Mouse (Mus musculus) liver, embryonic 13.5 days (tissue): ENCODE measurements at regions not wholly inside any gene's neighbourhood (a gene's known extent, or its start where the extent isn't known, plus 50 kb on each side); places are given as distances from the start of the nearest gene placed in this dataset.

Experiments
- ATAC-seq: fragments of 200-750 bp; cut with Nextera tagmentation; 2 replicates; pipeline ENCODE4 v1.8.0; 2017; ENCODE audit warnings: low read depth, mild to moderate bottlenecking, moderate number of reproducible peaks, moderate library complexity
- DNase-seq: peaks from one replicate; pipeline ENCODE4 v3.0.0; 2022
- H3K27ac ChIP-seq: fragments of 300-500 bp; sonication (generic); 2 replicates; pipeline ENCODE4 v1.5.1; 2015; ENCODE audit warnings: moderate library complexity, mild to moderate bottlenecking, inconsistent platforms
- H3K27me3 ChIP-seq: fragments of 300-500 bp; sonication (generic); 2 replicates; pipeline ENCODE4 v1.6.1; 2015; ENCODE audit warnings: mild to moderate bottlenecking, inconsistent platforms
- H3K36me3 ChIP-seq: fragments of 300-500 bp; sonication (generic); 2 replicates; pipeline ENCODE4 v1.6.1; 2015; ENCODE audit warnings: mild to moderate bottlenecking, inconsistent platforms
- H3K4me1 ChIP-seq: fragments of 300-500 bp; sonication (generic); replicated peaks from 2 replicates; pipeline ENCODE4 v1.6.1; 2015; ENCODE audit warnings: inconsistent platforms
- H3K4me2 ChIP-seq: fragments of 300-500 bp; sonication (generic); 2 replicates; pipeline ENCODE4 v1.6.1; 2015; ENCODE audit warnings: inconsistent platforms, mild to moderate bottlenecking, moderate library complexity
- H3K4me3 ChIP-seq: fragments of 300-500 bp; sonication (generic); replicated peaks from 2 replicates; pipeline ENCODE4 v1.5.1; 2015; ENCODE audit warnings: mild to moderate bottlenecking, inconsistent platforms
- H3K9ac ChIP-seq: fragments of 300-500 bp; sonication (generic); 2 replicates; pipeline ENCODE4 v1.6.1; 2015; ENCODE audit warnings: mild to moderate bottlenecking, inconsistent platforms
- H3K9me3 ChIP-seq: fragments of 300-500 bp; sonication (generic); replicated peaks from 2 replicates; pipeline ENCODE4 v1.6.1; 2016; ENCODE audit warnings: inconsistent platforms
- WGBS: fragments of 180-500 bp; shearing (Covaris S2); methylation state at CpG from one replicate; pipeline ENCODE4 v1.1.7; 2015; ENCODE audit not compliant: insufficient replicate concordance; 5-methylcytosine and 5-hydroxymethylcytosine counted together

DNA sequence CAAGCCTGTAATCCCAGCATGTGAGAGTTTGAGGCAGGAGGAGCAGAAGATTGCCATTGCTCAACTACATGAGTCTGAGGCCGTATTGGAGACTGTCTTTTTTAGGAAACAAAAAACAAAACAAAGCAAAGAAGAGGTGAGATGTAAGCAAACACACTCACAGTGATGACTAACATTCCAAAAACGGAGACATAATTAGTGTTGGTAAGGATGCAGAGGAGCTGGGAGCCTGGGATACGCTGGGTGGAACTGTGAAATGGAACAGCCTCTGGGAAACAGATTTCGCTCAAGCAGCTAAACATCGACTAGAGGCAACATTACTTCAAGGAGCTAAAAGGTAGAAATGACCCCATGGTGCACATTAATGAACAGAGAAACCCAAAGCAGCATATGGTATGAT lies 68.3 kb upstream of the Lrig1 start:
- no peak overlapping the region for H3K4me3 ChIP-seq
- ATAC-seq (no peak), DNase-seq (no peak)
- H3K9ac ChIP-seq = no peak overlapping the region
- no peaks in the 10 kb centered on the region for H3K36me3 ChIP-seq
- 57% methylated on average over 5 of the region's 5 CpGs for WGBS
- H3K27ac ChIP-seq = no peak overlapping the region
- H3K4me2 ChIP-seq = no peak overlapping the region
- H3K27me3 ChIP-seq = peaks cover 27% of the 10 kb centered on the region
- H3K9me3 ChIP-seq = no peaks in the 10 kb centered on the region
- no peaks in the 10 kb centered on the region for H3K4me1 ChIP-seq

DNA sequence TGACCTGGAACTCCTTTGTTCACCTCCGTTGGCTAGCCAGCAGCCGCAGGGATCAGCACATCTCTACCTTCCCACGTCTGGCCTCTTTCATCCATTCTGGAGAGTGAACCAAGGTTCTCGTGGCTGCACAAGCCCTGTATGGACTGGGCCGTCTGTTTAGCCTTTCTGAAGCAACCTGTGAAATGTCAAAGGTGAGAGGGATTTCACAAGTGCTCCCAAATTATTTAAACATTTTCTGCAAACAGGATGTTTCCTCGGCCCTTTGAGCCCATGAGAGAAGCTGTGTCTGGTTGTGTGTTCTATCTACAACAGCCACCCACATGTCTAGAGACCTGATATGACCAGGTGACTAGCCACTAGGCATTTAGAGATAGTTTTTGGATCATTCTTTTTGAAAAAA lies 65.8 kb upstream of the Lrig1 start:
- H3K27me3 ChIP-seq = peaks cover 25% of the 10 kb centered on the region
- H3K9me3 ChIP-seq = no peaks in the 10 kb centered on the region
- H3K9ac ChIP-seq = no peak overlapping the region
- ATAC-seq = peak; percentile 59; the same call in 1 of the 2 replicates
- H3K4me1 ChIP-seq = no peaks in the 10 kb centered on the region
- H3K4me2 ChIP-seq = no peak overlapping the region
- no peak overlapping the region for H3K4me3 ChIP-seq
- DNase-seq = no peak
- no peaks in the 10 kb centered on the region for H3K36me3 ChIP-seq
- no peak overlapping the region for H3K27ac ChIP-seq
- WGBS = 54% methylated on average over 6 of the region's 6 CpGs

DNA sequence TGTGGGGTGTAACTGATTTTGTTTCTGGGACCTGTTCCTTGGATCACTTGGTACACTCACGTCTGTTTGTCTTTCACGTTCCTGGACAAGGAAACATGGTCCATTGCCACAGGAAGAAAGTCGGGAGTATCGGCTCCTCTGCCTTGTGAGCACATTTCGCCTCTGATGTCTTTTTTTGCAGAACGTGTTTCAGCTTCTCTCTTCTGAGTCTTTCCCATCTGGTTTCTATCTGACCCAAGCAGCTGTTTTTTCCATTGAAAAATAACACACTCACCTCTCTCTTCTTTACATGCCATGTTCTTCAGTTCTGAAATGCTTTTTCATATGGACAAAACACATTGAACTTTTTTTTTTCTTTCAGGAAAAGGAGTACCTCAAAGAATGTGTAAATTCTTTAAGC lies 61.4 kb upstream of the Lrig1 start:
- 27% methylated on average over 6 of the region's 6 CpGs for WGBS
- Histone ChIP-seq H3K36me3 (no peaks in the 10 kb centered on the region), H3K4me1 (no peaks in the 10 kb centered on the region), H3K4me2 (no peak overlapping the region), H3K27me3 (peaks cover 36% of the 10 kb centered on the region), H3K9me3 (no peaks in the 10 kb centered on the region), H3K27ac (no peak overlapping the region), H3K9ac (no peak overlapping the region), H3K4me3 (no peak overlapping the region)
- no peak for ATAC-seq
- no peak for DNase-seq

GRCm38 (mm10) chr6:94760629-94761111 lies 60.7 kb upstream of the Lrig1 start:
- Histone ChIP-seq H3K27ac (no peak overlapping the region), H3K4me2 (no peak overlapping the region), H3K4me3 (no peak overlapping the region), H3K4me1 (no peaks in the 10 kb centered on the region), H3K36me3 (no peaks in the 10 kb centered on the region), H3K9me3 (no peaks in the 10 kb centered on the region), H3K9ac (no peak overlapping the region), H3K27me3 (peaks cover 36% of the 10 kb centered on the region)
- ATAC-seq (peak; percentile 51; the same call in 1 of the 2 replicates), DNase-seq (peak; percentile 13)
- 17% methylated on average over 17 of the region's 17 CpGs for WGBS

DNA sequence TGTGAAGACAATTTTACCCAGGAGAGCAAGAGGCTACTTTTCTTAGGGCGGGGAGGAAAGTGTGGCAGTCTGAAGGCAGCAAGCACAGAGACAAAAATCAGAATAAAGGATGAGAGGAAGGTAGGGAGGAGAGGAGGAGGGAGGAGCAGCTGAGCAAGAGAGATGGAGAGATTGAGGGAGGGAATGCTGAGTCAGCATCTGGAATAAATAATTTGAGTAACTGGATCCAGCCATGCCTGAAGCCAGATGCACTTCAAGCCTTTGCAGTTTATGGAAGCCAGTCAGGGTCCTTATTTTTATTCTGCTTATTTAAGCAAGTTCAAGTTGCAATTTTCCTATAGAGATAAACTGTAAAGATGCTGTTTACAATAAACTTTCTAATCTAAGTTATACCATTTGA lies 59.7 kb upstream of the Lrig1 start:
- no peak overlapping the region for H3K27ac ChIP-seq
- H3K9ac ChIP-seq = no peak overlapping the region
- no peak overlapping the region for H3K4me3 ChIP-seq
- peaks cover 33% of the 10 kb centered on the region for H3K27me3 ChIP-seq
- no peak overlapping the region for H3K4me2 ChIP-seq
- ATAC-seq (no peak), DNase-seq (no peak)
- no peaks in the 10 kb centered on the region for H3K36me3 ChIP-seq
- H3K4me1 ChIP-seq = no peaks in the 10 kb centered on the region
- H3K9me3 ChIP-seq = no peaks in the 10 kb centered on the region
- 54% methylated on average over 1 of the region's 1 CpGs for WGBS

DNA sequence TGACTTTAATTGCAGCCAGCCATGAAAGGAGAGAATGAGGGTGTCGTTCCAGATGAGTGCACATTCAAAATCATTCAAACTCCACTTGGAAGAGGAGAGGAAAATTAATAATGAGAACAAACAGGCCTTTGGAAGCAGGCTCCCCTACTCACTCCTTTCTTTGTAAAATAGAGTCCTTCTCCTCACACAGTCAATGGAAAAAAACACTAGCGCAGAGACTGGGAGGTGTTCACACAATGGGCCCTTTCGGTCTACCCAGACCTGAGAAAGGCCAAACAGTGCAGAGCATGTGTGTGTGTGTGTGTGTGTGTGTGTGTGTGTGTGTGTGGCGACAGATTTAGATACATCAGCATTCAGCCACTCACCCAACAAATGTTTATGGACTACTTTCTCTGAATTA lies 56.0 kb upstream of the Lrig1 start:
- Histone ChIP-seq H3K4me1 (no peaks in the 10 kb centered on the region), H3K9me3 (no peaks in the 10 kb centered on the region), H3K27me3 (peaks cover 14% of the 10 kb centered on the region), H3K36me3 (no peaks in the 10 kb centered on the region), H3K4me2 (no peak overlapping the region), H3K27ac (no peak overlapping the region), H3K4me3 (no peak overlapping the region), H3K9ac (no peak overlapping the region)
- WGBS = 67% methylated on average over 4 of the region's 4 CpGs
- no peak for DNase-seq
- no peak for ATAC-seq

GRCm38 (mm10) chr6:94755297-94755831 lies 55.4 kb upstream of the Lrig1 start:
- Histone ChIP-seq H3K4me2 (no peak overlapping the region), H3K27me3 (peaks cover 7% of the 10 kb centered on the region), H3K4me1 (no peaks in the 10 kb centered on the region), H3K4me3 (no peak overlapping the region), H3K9ac (no peak overlapping the region), H3K27ac (no peak overlapping the region), H3K36me3 (no peaks in the 10 kb centered on the region), H3K9me3 (no peaks in the 10 kb centered on the region)
- WGBS = 56% methylated on average over 13 of the region's 13 CpGs
- DNase-seq (no peak), ATAC-seq (no peak)

GRCm38 (mm10) chr6:94754522-94754921 lies 54.6 kb upstream of the Lrig1 start:
- Histone ChIP-seq H3K4me2 (no peak overlapping the region), H3K4me1 (no peaks in the 10 kb centered on the region), H3K27ac (no peak overlapping the region), H3K36me3 (no peaks in the 10 kb centered on the region), H3K9ac (no peak overlapping the region), H3K9me3 (no peaks in the 10 kb centered on the region), H3K27me3 (peaks cover 7% of the 10 kb centered on the region), H3K4me3 (no peak overlapping the region)
- ATAC-seq = no peak
- WGBS = 59% methylated on average over 3 of the region's 3 CpGs
- no peak for DNase-seq

DNA sequence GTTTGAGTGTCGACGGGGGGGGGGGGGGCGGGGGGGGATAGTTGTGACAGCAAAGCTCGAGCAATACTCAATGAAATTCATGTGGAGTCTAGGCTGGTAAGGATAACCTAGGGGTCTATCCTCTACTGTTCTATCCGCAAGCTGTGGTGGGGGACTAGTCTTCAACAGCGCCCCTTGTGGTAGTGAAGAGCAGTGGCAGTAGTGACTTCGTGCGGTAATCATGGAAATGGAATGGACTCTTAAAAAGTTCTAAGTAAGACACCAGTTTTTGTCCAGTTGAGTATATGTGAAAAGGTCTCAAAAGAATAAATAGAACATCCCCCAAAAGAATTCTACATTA lies 51.1 kb upstream of the Lrig1 start:
- no peak overlapping the region for H3K9ac ChIP-seq
- H3K36me3 ChIP-seq = no peaks in the 10 kb centered on the region
- peaks cover 3% of the 10 kb centered on the region; the same call in 1 of the 2 replicates for H3K27me3 ChIP-seq
- WGBS = 20% methylated on average over 8 of the region's 8 CpGs
- DNase-seq = no peak
- no peak overlapping the region for H3K27ac ChIP-seq
- no peak for ATAC-seq
- no peaks in the 10 kb centered on the region for H3K4me1 ChIP-seq
- H3K9me3 ChIP-seq = no peaks in the 10 kb centered on the region
- no peak overlapping the region for H3K4me2 ChIP-seq
- no peak overlapping the region for H3K4me3 ChIP-seq

- peaks cover 3% of the 10 kb centered on the region; the same call in 1 of the 2 replicates for H3K27me3 ChIP-seq
- H3K4me2 ChIP-seq = no peak overlapping the region
- no peak overlapping the region for H3K4me3 ChIP-seq
- DNase-seq (no peak), ATAC-seq (no peak)
- no peaks in the 10 kb centered on the region for H3K36me3 ChIP-seq
- H3K4me1 ChIP-seq = no peaks in the 10 kb centered on the region
- H3K9me3 ChIP-seq = no peaks in the 10 kb centered on the region
- 31% methylated on average over 13 of the region's 13 CpGs for WGBS
- no peak overlapping the region for H3K9ac ChIP-seq
- H3K27ac ChIP-seq = no peak overlapping the region
Measured at GRCm38 (mm10) chr6:94750228-94751100, 50.5 kb upstream of the Lrig1 start.
